In genomic region chr1:84709810-84710785, GRCm38 (mm10) we compare ENCODE assay signal across 8 mouse cellular contexts. TPM values are rescaled to one million over a fixed set of nuclear protein-coding genes. Genes with fewer than 3 reads are reported as not detected.
A peak's percentile ranks its signal among the peaks of the same experiment; 100 is the strongest.
DNase-seq lines count a peak whose midpoint lies in the region; ATAC-seq and TF ChIP-seq lines count a peak whose summit lies in the region.

No protein-coding gene starts in this region.

- H3K36me3 ChIP-seq in lung, embryonic 15.5 days: no peaks in the 10 kb centered on the region
- H3K36me3 ChIP-seq in hindbrain, embryonic 12.5 days: no peaks in the 10 kb centered on the region

- no peak for TF ChIP-seq POLR2A in lung, adult 2 months (IDR thresholded peaks at IDR 0.05; ENCODE audit: borderline replicate concordance, extremely low read depth, low read depth, low read length)

- H3K4me2 ChIP-seq in lung, embryonic 15.5 days: peak overlapping the region; percentile 35
- H3K4me2 ChIP-seq in hindbrain, embryonic 12.5 days (replicated peaks): peak overlapping the region; percentile 54

- no peaks in the 10 kb centered on the region; the same call in 1 of the 2 replicates for H3K27me3 ChIP-seq in lung, embryonic 15.5 days
- H3K27me3 ChIP-seq in hindbrain, embryonic 12.5 days: no peaks in the 10 kb centered on the region

- no peaks in the 10 kb centered on the region for H3K9me3 ChIP-seq in lung, embryonic 15.5 days
- H3K9me3 ChIP-seq in hindbrain, embryonic 12.5 days (replicated peaks): no peaks in the 10 kb centered on the region

- no peak overlapping the region for H3K9ac ChIP-seq in lung, embryonic 15.5 days
- peak overlapping the region; percentile 40; the same call in 1 of the 2 replicates for H3K9ac ChIP-seq in hindbrain, embryonic 12.5 days

- ATAC-seq in lung, embryonic 15.5 days (ENCODE audit: borderline replicate concordance, extremely low read depth, low FRiP score, low TSS enrichment): no peak
- ATAC-seq in hindbrain, embryonic 12.5 days (ENCODE audit: low FRiP score): peak; percentile 86

- DNase-seq in lung, adult 2 months: no peak
- DNase-seq in cerebellum, postnatal 14 days: peak; percentile 64 to 75
- peak; percentile 66 to 73 for DNase-seq in left cerebral cortex, postnatal 36 days (ENCODE audit: low spot score in 2 of 2)
- peak; percentile 88 to 92 for DNase-seq in right cerebral cortex, postnatal 10 days (ENCODE audit: low spot score in 2 of 2)
- DNase-seq in gastrocnemius, postnatal 4 days (ENCODE audit: low spot score in 2 of 2): no peak
- no peak for DNase-seq in c-Kit-positive CD71-positive TER-119-positive erythroid progenitor cells, embryonic 14.5 days (ENCODE audit: low spot score)

- H3K27ac ChIP-seq in lung, embryonic 15.5 days: no peak overlapping the region
- peak overlapping the region; percentile 69 for H3K27ac ChIP-seq in hindbrain, embryonic 12.5 days

- no peak for TF ChIP-seq CTCF in lung, adult 2 months (IDR thresholded peaks at IDR 0.05; ENCODE audit: insufficient read depth, low read length)

- intact Hi-C loops in left cerebral cortex, postnatal 36 days (cut with DNase I): no loop called here

- peak overlapping the region; percentile 6; the same call in 1 of the 2 replicates for H3K4me3 ChIP-seq in lung, embryonic 15.5 days
- H3K4me3 ChIP-seq in lung, adult 2 months (replicated peaks; ENCODE audit: extremely low read depth, low read depth, low read length): no peak overlapping the region
- peak overlapping the region; percentile 30 for H3K4me3 ChIP-seq in hindbrain, embryonic 12.5 days

- H3K4me1 ChIP-seq in lung, embryonic 15.5 days: no peaks in the 10 kb centered on the region
- H3K4me1 ChIP-seq in lung, adult 2 months (ENCODE audit: control insufficient read depth, insufficient read depth, low read length): no peaks in the 10 kb centered on the region
- no peaks in the 10 kb centered on the region for H3K4me1 ChIP-seq in hindbrain, embryonic 12.5 days

- 10% methylated on average over 31 of the region's 31 CpGs for WGBS in lung, embryonic 15.5 days
- WGBS in lung, adult 2 months: 9% methylated on average over 31 of the region's 31 CpGs
- WGBS in hindbrain, embryonic 12.5 days: 20% methylated on average over 31 of the region's 31 CpGs

RNA-seq across cellular contexts. Expression of gene Dner, which starts 14.1 kb away (rescaled TPM):
- polyA plus RNA-seq in lung, embryonic 15.5 days (2015; fragmentation: Nextera tagmentation; extraction: Ambion mirVana): 1.6 and 1.7 TPM in 2 replicates
- 1.5 and 2.4 TPM in 2 replicates for polyA plus RNA-seq in lung, adult 2 months (2012; rRNA removed)
- 130 and 146 TPM in 2 replicates for polyA plus RNA-seq in hindbrain, embryonic 12.5 days (2016; fragmentation: Nextera tagmentation; extraction: Ambion mirVana)
- total RNA-seq in left cerebral cortex, postnatal 36 days (2021): 100 to 1,000 TPM; 128 to 158 TPM
- 1 to 10 TPM; 1.8 to 3.5 TPM for total RNA-seq in gastrocnemius, postnatal 4 days (2021)

Comparison
In these comparisons a context has a peak if more than half of its experiments do, and no peak if none do; other contexts are left out.
1. DNase-seq: peak in cerebellum, postnatal 14 days (2 of 2), left cerebral cortex, postnatal 36 days (2 of 2) and right cerebral cortex, postnatal 10 days (2 of 2); none in lung, adult 2 months (single experiment), gastrocnemius, postnatal 4 days (0 of 2) and c-Kit-positive CD71-positive TER-119-positive erythroid progenitor cells, embryonic 14.5 days (single experiment).
2. RNA of gene Dner, which starts 14.1 kb away (polyA plus RNA-seq): 130 to 146 TPM in hindbrain, embryonic 12.5 days; 1.6 to 1.7 TPM in lung, embryonic 15.5 days and 1.5 to 2.4 TPM in lung, adult 2 months; every median in the first group is over 10 times any median in the second.